Mouse (Mus musculus): Measurements from ENCODE around the gene Limd2. TPM values are rescaled to one million over a fixed set of nuclear protein-coding genes. Genes with fewer than 3 reads are reported as not detected.
A peak's percentile ranks its signal among the peaks of the same experiment; 100 is the strongest.
"Not testable (repeated sequence)": the region's sequence is repeated elsewhere in the genome, so short reads cannot be mapped to it uniquely, and the experiment has no call there.

The Limd2 gene
- 277 and 281 TPM in 2 replicates for polyA plus RNA-seq (2016; fragmentation: Nextera tagmentation; extraction: Ambion mirVana)

DNA sequence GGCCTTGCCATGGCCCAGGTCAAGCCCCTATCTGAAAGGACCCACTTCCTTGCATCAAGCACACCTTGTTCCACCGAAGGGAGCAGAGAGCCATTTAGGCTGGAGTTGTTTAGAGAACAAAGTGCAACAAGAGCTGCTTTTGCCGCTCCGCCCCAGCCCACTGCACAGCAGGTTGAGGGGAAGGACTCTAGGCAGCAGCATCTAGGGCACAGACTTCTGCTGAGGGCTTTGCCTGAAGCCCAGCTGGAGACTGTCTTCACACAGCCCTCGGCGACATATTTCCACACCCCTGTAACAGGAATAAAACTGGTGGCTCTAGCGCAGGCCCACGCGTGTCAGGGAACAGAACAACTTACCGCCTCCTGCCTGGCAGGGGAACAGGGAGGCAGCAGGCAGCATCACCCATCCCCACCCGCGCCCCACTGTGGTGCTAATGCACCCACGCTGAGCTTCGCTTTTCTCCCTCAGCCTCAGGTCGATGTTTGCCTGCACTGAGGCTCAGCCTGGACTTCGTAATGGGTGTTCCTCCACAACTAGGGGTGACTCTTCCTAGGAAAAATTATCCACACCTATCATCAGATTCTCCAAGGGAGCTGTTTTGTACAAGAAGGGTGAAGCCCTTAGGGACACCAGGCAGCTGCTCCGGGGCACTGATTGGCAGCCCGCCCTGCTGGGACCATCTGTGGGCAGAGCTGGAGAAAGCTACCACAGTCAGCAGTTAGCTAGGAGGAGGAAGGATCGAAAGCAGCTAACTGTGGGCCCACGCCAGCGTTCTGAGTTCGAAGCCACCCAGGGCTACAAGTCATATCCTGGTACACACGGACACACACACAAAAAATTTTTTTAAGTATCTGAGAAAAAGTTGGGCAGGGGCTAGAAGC is at the start of gene Limd2, which contains the start of gene Gm10840:
TSS of gene Limd2 (minus strand) at position 20 of the 881 bp plus-strand sequence.
TSS of gene Gm10840 (plus strand) at position 10 of the 881 bp plus-strand sequence.
- peak within 1 kb of the TSS; percentile 91 for H3K4me2 ChIP-seq (replicated peaks)
- H3K4me3 ChIP-seq, result peak within 1 kb of the TSS; percentile 84
- H3K9me3 ChIP-seq, result no peaks in the 10 kb centered on the region
- H3K27me3 ChIP-seq (replicated peaks), result no peaks in the 10 kb centered on the region
- peaks cover 33% of the 10 kb centered on the region for H3K4me1 ChIP-seq
- ATAC-seq (ENCODE audit: low FRiP score, low read depth), result peak; percentile 23; the same call in 1 of the 2 replicates
- H3K36me3 ChIP-seq, result peaks cover 51% of the 10 kb centered on the region
- WGBS, result 28% methylated on average over 22 of the region's 22 CpGs
- H3K9ac ChIP-seq, result peak within 1 kb of the TSS; percentile 97
- H3K27ac ChIP-seq, result peak within 1 kb of the TSS; percentile 98

DNA sequence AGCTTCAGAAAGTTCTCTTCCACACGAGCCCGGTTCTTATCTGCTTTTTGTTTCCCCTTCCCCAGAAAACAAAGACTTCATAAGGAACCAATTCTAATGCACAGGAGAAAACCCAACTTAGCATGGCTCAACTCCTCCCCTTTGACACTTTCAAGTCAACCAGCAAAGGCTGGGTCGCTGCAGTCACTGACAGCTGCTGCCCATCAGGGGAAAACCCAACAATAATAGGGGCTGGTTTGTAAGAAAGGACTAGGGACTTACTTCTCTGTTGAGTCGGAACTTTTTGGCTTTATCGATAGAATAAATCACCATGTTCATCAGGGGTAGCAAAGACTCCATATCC is 41.4 kb upstream of the Limd2 start, which contains the start of gene Strada:
TSS of gene Strada (minus strand) at position 46 of the 343 bp plus-strand sequence.
- Histone ChIP-seq H3K4me2 (replicated peaks) (no peak within 1 kb of the TSS), H3K27me3 (replicated peaks) (no peaks in the 10 kb centered on the region), H3K4me1 (no peaks in the 10 kb centered on the region), H3K9me3 (no peaks in the 10 kb centered on the region), H3K27ac (no peak within 1 kb of the TSS), H3K4me3 (no peak within 1 kb of the TSS), H3K9ac (no peak within 1 kb of the TSS), H3K36me3 (peaks cover 81% of the 10 kb centered on the region)
- ATAC-seq (ENCODE audit: low FRiP score, low read depth), result no peak
- 89% methylated on average over 5 of the region's 5 CpGs for WGBS

DNA sequence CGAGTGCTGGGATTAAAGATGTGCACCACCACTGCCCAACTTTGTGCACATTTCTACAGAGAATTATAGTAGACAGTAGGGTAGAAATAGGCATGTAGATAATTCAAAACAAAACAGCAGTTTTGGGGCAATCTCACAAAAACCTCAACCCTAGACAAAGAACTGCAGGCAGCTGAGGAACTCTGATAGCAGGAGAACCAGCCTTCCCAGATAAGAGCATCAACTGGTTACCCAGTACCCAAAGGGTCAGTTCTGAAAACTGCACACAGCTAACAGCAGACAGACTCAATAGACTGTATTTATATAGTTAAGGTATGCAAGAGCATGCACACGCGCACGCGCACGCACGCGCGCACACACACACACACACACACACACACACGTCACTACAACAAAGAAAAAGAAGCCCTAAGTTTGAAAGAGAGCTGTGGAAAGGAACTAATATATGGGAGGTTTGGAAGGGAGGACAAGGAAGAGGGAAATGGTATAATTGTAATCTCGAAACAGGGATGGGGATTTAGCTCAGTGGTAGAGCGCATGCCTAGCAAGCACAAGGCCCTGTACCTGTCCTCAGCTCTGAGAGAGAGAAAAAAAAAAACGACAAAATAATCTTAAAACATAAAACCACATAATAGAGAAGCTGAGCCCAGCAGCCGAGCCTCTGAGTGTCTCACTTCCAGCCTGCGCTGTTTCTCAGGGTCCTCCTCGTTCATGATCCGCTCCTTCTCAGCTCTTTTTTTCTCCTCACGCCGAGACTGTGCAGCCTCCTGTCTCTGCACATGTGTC is 40.9 kb upstream of the Limd2 start:
- WGBS, result 94% methylated on average over 19 of the region's 19 CpGs
- no peak for ATAC-seq (ENCODE audit: low FRiP score, low read depth)
- Histone ChIP-seq H3K9me3 (no peaks in the 10 kb centered on the region), H3K4me2 (replicated peaks) (no peak overlapping the region), H3K36me3 (peaks cover 81% of the 10 kb centered on the region), H3K27me3 (replicated peaks) (no peaks in the 10 kb centered on the region), H3K27ac (no peak overlapping the region), H3K4me3 (no peak overlapping the region), H3K9ac (no peak overlapping the region), H3K4me1 (no peaks in the 10 kb centered on the region)

DNA sequence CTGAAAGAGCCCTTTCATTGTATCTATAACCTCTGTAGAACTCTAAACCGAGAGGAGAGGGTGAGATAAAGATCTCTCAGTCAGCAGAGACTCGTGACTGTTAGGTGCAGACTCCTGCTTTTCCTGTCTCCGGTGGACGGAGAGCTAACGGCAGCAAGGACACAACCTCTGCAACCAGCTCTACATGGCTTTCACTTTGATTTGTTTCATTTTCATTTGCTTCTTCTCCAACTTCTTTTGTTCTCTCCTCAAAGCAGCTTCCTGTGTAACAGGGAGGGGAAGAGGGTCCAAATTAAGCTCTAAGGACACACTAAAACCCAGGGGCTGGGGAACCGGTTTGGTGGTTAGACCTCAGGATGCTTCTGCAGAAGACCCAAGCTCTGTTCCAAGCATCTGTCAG is 40.1 kb upstream of the Limd2 start:
- H3K9me3 ChIP-seq, result no peaks in the 10 kb centered on the region
- H3K36me3 ChIP-seq, result peaks cover 80% of the 10 kb centered on the region
- no peak overlapping the region for H3K4me3 ChIP-seq
- H3K9ac ChIP-seq, result no peak overlapping the region
- no peak overlapping the region for H3K27ac ChIP-seq
- H3K4me2 ChIP-seq (replicated peaks), result no peak overlapping the region
- no peaks in the 10 kb centered on the region for H3K4me1 ChIP-seq
- 87% methylated on average over 6 of the region's 6 CpGs for WGBS
- ATAC-seq (ENCODE audit: low FRiP score, low read depth), result no peak
- H3K27me3 ChIP-seq (replicated peaks), result no peaks in the 10 kb centered on the region

DNA sequence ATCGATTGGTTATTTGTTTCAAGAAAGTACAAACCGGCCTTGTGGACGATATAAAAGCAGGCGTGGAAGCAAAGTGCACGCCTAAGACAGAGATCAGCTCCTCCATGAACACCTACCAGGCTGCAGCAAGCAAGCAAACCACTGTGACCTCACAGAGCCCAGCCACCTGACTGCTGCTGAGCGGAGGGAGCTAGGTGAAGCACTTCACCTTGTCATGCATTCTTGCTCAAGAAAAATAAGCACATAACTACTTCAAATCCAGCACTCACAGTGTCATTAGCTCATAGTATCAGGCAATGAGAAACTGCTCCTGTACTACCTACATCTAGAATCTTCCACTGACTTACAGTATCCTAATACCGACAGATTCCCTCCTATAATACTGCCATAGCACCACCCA is 39.3 kb upstream of the Limd2 start:
- H3K27ac ChIP-seq; H3K27me3 ChIP-seq (replicated peaks); H3K9ac ChIP-seq; H3K4me2 ChIP-seq (replicated peaks); H3K4me3 ChIP-seq; H3K4me1 ChIP-seq; ATAC-seq (ENCODE audit: low FRiP score, low read depth); H3K9me3 ChIP-seq: not testable (repeated sequence)
- WGBS, result 92% methylated on average over 7 of the region's 7 CpGs
- peaks cover 73% of the 10 kb centered on the region for H3K36me3 ChIP-seq

DNA sequence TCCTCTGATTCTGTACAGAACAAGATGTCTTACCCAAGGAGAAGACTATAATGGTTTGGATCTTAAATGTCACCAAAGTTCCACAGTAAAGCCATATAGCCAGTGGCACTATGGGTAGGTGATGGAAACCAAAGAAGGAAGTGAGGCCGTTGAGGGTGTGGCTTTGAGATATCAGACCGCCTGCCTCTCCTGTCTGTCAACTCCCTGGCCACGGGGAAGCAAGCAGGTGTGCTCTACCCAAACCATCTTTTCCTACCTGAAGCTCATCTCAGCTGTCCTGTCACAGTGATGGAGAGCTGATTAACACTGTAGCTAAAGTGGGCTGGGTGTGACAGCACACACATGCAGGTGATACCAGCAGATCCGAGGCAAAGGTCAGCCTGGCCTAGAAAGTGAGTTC is 37.6 kb upstream of the Limd2 start:
- Histone ChIP-seq H3K36me3 (peaks cover 58% of the 10 kb centered on the region), H3K4me2 (replicated peaks) (no peak overlapping the region), H3K27ac (no peak overlapping the region), H3K27me3 (replicated peaks) (no peaks in the 10 kb centered on the region), H3K9me3 (no peaks in the 10 kb centered on the region), H3K9ac (no peak overlapping the region), H3K4me1 (no peaks in the 10 kb centered on the region), H3K4me3 (no peak overlapping the region)
- no peak for ATAC-seq (ENCODE audit: low FRiP score, low read depth)
- 89% methylated on average over 4 of the region's 4 CpGs for WGBS

DNA sequence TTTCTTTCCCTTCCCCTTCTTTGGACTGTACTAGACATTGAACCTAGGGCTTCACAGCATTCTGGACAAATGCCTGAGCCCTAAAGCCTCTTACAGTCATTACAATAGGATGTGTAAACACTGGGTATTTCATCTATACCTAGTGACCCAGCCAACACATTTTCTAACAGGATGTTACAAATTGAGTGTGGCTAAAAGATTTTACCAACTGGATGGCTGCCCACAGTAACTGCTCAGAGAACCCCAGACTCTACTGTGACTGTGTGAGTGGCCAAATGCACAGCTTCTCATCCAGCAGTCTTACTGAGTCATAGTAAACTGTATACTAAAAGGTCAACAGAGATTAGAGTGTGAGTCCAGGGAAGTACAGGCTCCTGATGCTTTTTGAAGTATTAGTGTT is 34.7 kb upstream of the Limd2 start:
- H3K4me1 ChIP-seq, result peaks cover 8% of the 10 kb centered on the region
- H3K27me3 ChIP-seq (replicated peaks), result no peaks in the 10 kb centered on the region
- no peaks in the 10 kb centered on the region for H3K9me3 ChIP-seq
- H3K27ac ChIP-seq, result no peak overlapping the region
- peaks cover 33% of the 10 kb centered on the region for H3K36me3 ChIP-seq
- H3K4me2 ChIP-seq (replicated peaks), result no peak overlapping the region
- no peak overlapping the region for H3K9ac ChIP-seq
- no peak overlapping the region for H3K4me3 ChIP-seq
- no peak for ATAC-seq (ENCODE audit: low FRiP score, low read depth)

- Histone ChIP-seq H3K9ac (no peak overlapping the region), H3K9me3 (no peaks in the 10 kb centered on the region), H3K4me2 (replicated peaks) (no peak overlapping the region), H3K4me1 (peaks cover 8% of the 10 kb centered on the region), H3K4me3 (no peak overlapping the region), H3K36me3 (peaks cover 28% of the 10 kb centered on the region), H3K27me3 (replicated peaks) (no peaks in the 10 kb centered on the region), H3K27ac (no peak overlapping the region)
- 94% methylated on average over 7 of the region's 7 CpGs for WGBS
- ATAC-seq (ENCODE audit: low FRiP score, low read depth), result no peak
Observed at GRCm38 (mm10) chr11:106194891-106195290, 34.2 kb upstream of the Limd2 start.

DNA sequence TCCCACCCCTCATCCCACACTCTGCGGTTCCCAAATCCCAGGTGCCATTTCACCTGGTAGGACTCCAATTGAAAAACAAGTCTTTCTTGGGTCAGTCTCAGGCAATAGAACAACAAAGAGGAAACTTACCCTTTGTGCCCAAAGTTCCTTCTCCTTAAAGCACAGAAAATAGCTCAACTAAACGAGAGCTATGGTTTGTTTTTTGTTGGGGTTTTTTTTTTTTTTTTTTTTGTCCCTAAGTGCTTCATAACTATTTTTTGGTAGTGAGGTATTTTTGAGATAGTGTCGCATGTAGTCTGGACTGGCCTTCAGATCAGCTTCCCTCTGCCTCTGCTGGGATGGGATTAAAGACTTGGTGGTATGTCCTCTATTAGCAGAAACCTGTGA is 33.5 kb upstream of the Limd2 start:
- Histone ChIP-seq H3K36me3 (peaks cover 24% of the 10 kb centered on the region), H3K9me3 (no peaks in the 10 kb centered on the region), H3K27me3 (replicated peaks) (no peaks in the 10 kb centered on the region), H3K4me3 (peak overlapping the region; percentile 73), H3K27ac (peak overlapping the region; percentile 65), H3K4me1 (peaks cover 8% of the 10 kb centered on the region), H3K4me2 (replicated peaks) (peak overlapping the region; percentile 78), H3K9ac (peak overlapping the region; percentile 57; the same call in 1 of the 2 replicates)
- ATAC-seq (ENCODE audit: low FRiP score, low read depth), result no peak
- WGBS, result 51% methylated on average over 3 of the region's 3 CpGs

- Histone ChIP-seq H3K4me1 (peaks cover 8% of the 10 kb centered on the region), H3K27ac (peak overlapping the region; percentile 65), H3K4me3 (peak overlapping the region; percentile 73), H3K9me3 (no peaks in the 10 kb centered on the region), H3K9ac (peak overlapping the region; percentile 67), H3K27me3 (replicated peaks) (no peaks in the 10 kb centered on the region), H3K4me2 (replicated peaks) (peak overlapping the region; percentile 78), H3K36me3 (peaks cover 23% of the 10 kb centered on the region)
- under 1% methylated on average over 43 of the region's 44 CpGs for WGBS
- ATAC-seq (ENCODE audit: low FRiP score, low read depth), result peak; percentile 97
Observed at GRCm38 (mm10) chr11:106193371-106194154, 32.9 kb upstream of the Limd2 start.

GRCm38 (mm10) chr11:106192657-106193370 is 32.2 kb upstream of the Limd2 start:
- peak overlapping the region; percentile 78 for H3K4me2 ChIP-seq (replicated peaks)
- H3K9me3 ChIP-seq, result no peaks in the 10 kb centered on the region
- H3K36me3 ChIP-seq, result peaks cover 15% of the 10 kb centered on the region
- no peaks in the 10 kb centered on the region for H3K27me3 ChIP-seq (replicated peaks)
- H3K4me1 ChIP-seq, result peaks cover 8% of the 10 kb centered on the region
- H3K9ac ChIP-seq, result peak overlapping the region; percentile 67
- peak; percentile 23; the same call in 1 of the 2 replicates for ATAC-seq (ENCODE audit: low FRiP score, low read depth)
- H3K27ac ChIP-seq, result peak overlapping the region; percentile 65
- peak overlapping the region; percentile 73 for H3K4me3 ChIP-seq
- WGBS, result 11% methylated on average over 19 of the region's 19 CpGs

Data from neural tube, embryonic 12.5 days (tissue).